Mouse (Mus musculus): ENCODE measurements around the gene Ncln.

GRCm38 (mm10) chr10:81507691-81508489 lies 11.7 kb upstream of the Ncln start:
- TF ChIP-seq CTCF (IDR thresholded peaks at IDR 0.05; ENCODE audit: extremely low read depth, insufficient read length, insufficient replicate concordance, low read depth, low read length) (no peak), POLR2A (IDR thresholded peaks at IDR 0.05; ENCODE audit: low read depth, low read length) (no peak)
